Mouse (Mus musculus): ENCODE measurements around the gene Zbtb7a.

- TF ChIP-seq EP300 (IDR thresholded peaks at IDR 0.05; ENCODE audit: low read depth) (no peak), CTCF (IDR thresholded peaks at IDR 0.05; ENCODE audit: low read depth) (no peak)
These were observed 45.9 kb downstream of the Zbtb7a start for GRCm38 (mm10) chr10:81180946-81181345.

Data from heart, postnatal 0 days (tissue).